ENCODE assay signal across 9 mouse cellular contexts in genomic region chr1:125441679-125442078, GRCm38 (mm10). TPM values are rescaled to one million over a fixed set of nuclear protein-coding genes. Genes with fewer than 3 reads are reported as not detected.
DNase-seq lines count a peak whose midpoint lies in the region; ATAC-seq and TF ChIP-seq lines count a peak whose summit lies in the region.
"Had no signal": no experiment of that assay in that cellular context is flagged by ENCODE, and none has a peak within 500 bp of the region (broad histone marks: within the 10 kb centered on the region; RNA-seq: fewer than 3 reads in every experiment).

No protein-coding gene starts in this region.

- H3K9ac ChIP-seq in liver, embryonic 14.5 days (replicated peaks), result no peak overlapping the region

- no peaks in the 10 kb centered on the region for H3K36me3 ChIP-seq in liver, embryonic 14.5 days (replicated peaks; ENCODE audit: control insufficient read depth, insufficient read depth, low read depth)

- peak overlapping the region; percentile 17; the same call in 1 of the 2 replicates for H3K4me3 ChIP-seq in bone marrow macrophage, adult 2 months (ENCODE audit: insufficient read depth, low read length)
- no peak overlapping the region for H3K4me3 ChIP-seq in liver, embryonic 14.5 days (ENCODE audit: insufficient read depth in 1 of 2, low read depth in 2 of 2, low read length in 2 of 2)

- no peak for ATAC-seq in liver, embryonic 14.5 days (ENCODE audit: insufficient read depth)
- ATAC-seq: forebrain, embryonic 14.5 days had no signal

- DNase-seq in heart, adult 8-10 months (ENCODE audit: low spot score), result peak; percentile 22
- DNase-seq in heart, postnatal 25 days (ENCODE audit: low spot score), result no peak
- DNase-seq in liver, embryonic 14.5 days (ENCODE audit: low read depth in 3 of 3, low spot score in 3 of 3), result no peak
- peak; percentile 35 for DNase-seq in skeletal muscle tissue, adult 2 months (ENCODE audit: low read depth, low spot score)
- no peak for DNase-seq in layer of hippocampus, postnatal 14 days (ENCODE audit: low spot score in 2 of 2)
- no peak for DNase-seq in left cerebral cortex, postnatal 14 days (ENCODE audit: low spot score in 2 of 2)
- DNase-seq in adrenal gland, postnatal 36 days, result no peak

- no peak for TF ChIP-seq CTCF in bone marrow macrophage, adult 2 months (IDR thresholded peaks at IDR 0.05; ENCODE audit: low read depth, low read length)
- no peak for TF ChIP-seq CTCF in liver, embryonic 14.5 days (IDR thresholded peaks at IDR 0.05; ENCODE audit: low read depth)

- peak overlapping the region; percentile 31; the same call in 1 of the 2 replicates for H3K4me2 ChIP-seq in liver, embryonic 14.5 days (ENCODE audit: low read depth)

- no peak for TF ChIP-seq POLR2A in bone marrow macrophage, adult 2 months (IDR thresholded peaks at IDR 0.05; ENCODE audit: borderline replicate concordance, low read depth, low read length)

- H3K9me3 ChIP-seq in liver, embryonic 14.5 days (ENCODE audit: control insufficient read depth, low read length), result no peaks in the 10 kb centered on the region

- peak overlapping the region; percentile 81 for H3K27ac ChIP-seq in bone marrow macrophage, adult 2 months (ENCODE audit: insufficient read depth, low read depth, low read length)
- no peak overlapping the region for H3K27ac ChIP-seq in liver, embryonic 14.5 days

- intact Hi-C loops in heart, postnatal 25 days (cut with DNase I), result no loop called here
- intact Hi-C loops in left cerebral cortex, postnatal 14 days (cut with DNase I), result no loop called here

- peaks cover 38% of the 10 kb centered on the region for H3K4me1 ChIP-seq in bone marrow macrophage, adult 2 months (ENCODE audit: control insufficient read depth, insufficient read depth, low read length)
- H3K4me1 ChIP-seq in liver, embryonic 14.5 days (replicated peaks; ENCODE audit: control insufficient read depth in 2 of 2, insufficient read depth in 2 of 2, low read length in 1 of 2), result peaks cover 0 to 7% of the 10 kb centered on the region in 2 experiments; a peak in 1 of 4 replicates

- TF ChIP-seq EP300 in liver, embryonic 14.5 days (IDR thresholded peaks at IDR 0.05; ENCODE audit: low read depth), result no peak

- WGBS in liver, embryonic 14.5 days (ENCODE audit: insufficient replicate concordance), result 18% methylated on average over 7 of the region's 7 CpGs

- H3K27me3 ChIP-seq in liver, embryonic 14.5 days (ENCODE audit: control insufficient read depth, insufficient read depth, low read length), result no peaks in the 10 kb centered on the region

RNA-seq across cellular contexts. Expression of gene Actr3, which starts 6.2 kb away (rescaled TPM):
- 100 to 1,000 TPM in 2 of 4 experiments, 10 to 100 TPM in 2; 93.7 to 107 (median 101) TPM for total RNA-seq in heart, adult 8-10 months (2022)
- 100 to 1,000 TPM; 125 to 136 TPM for total RNA-seq in heart, postnatal 25 days (2021)
- polyA plus RNA-seq in bone marrow macrophage, adult 2 months (2012; ENCODE audit: insufficient read depth, insufficient read length, missing spikeins), result 624 and 643 TPM in 2 replicates
- 28.9 and 41.4 TPM in 2 replicates for polyA plus RNA-seq in liver, embryonic 14.5 days (2012; rRNA removed)
- polyA plus RNA-seq in liver, embryonic 14.5 days (2014; fragmentation: Nextera tagmentation; extraction: Ambion mirVana), result 109 TPM in 2 replicates
- total RNA-seq in layer of hippocampus, postnatal 14 days (2021), result 100 to 1,000 TPM; 296 to 311 TPM
- total RNA-seq in left cerebral cortex, postnatal 14 days (2021), result 100 to 1,000 TPM; 224 to 226 TPM
- 100 to 1,000 TPM; 143 to 176 TPM for total RNA-seq in adrenal gland, postnatal 36 days (2021)

Comparison
In these comparisons a context has a peak if more than half of its experiments do, and no peak if none do; other contexts are left out.
1. DNase-seq: peak in heart, adult 8-10 months (single experiment) and skeletal muscle tissue, adult 2 months (single experiment); none in heart, postnatal 25 days (single experiment), liver, embryonic 14.5 days (0 of 3), layer of hippocampus, postnatal 14 days (0 of 2), left cerebral cortex, postnatal 14 days (0 of 2) and adrenal gland, postnatal 36 days (0 of 2).